Mouse (Mus musculus): ENCODE data around the gene Eif3l.

DNA sequence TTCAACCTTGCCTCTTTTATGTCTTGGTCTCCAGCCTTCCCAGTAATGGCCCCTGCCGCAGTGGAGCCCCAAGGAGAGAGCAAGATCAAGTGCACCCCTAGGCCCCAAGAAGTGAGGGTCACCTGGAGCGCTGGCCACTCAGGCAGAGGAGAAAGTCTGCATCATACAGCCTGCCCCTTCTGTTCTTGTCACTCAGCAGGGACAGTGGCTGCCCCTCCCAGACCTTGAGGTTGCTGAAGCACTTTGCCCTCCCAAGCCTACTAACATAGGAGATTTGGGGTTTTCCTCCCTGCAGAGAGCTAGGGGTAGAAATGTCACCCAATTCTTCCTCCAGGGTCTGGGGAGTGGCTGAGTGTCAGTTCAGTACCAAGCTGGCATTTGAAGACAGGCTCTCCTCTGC is 22.6 kb upstream of the Eif3l start:
- TF ChIP-seq EP300 (IDR thresholded peaks at IDR 0.05; ENCODE audit: low read depth in 1 of 2, low read length in 2 of 2) (no peak), CTCF (IDR thresholded peaks at IDR 0.05 in 2 of 3, conservative IDR thresholded peaks at IDR 0.05 in 1 of 3; ENCODE audit: control insufficient read depth in 1 of 3, insufficient read depth in 1 of 3, low read depth in 2 of 3, low read length in 3 of 3, poor library complexity in 1 of 3, severe bottlenecking in 1 of 3) (no peak), ZMIZ1 (IDR thresholded peaks at IDR 0.05; ENCODE audit: low read depth, low read length) (no peak), POLR2A (IDR thresholded peaks at IDR 0.05; ENCODE audit: control insufficient read depth in 1 of 2, insufficient read depth in 1 of 2, low read depth in 1 of 2, low read length in 2 of 2, poor library complexity in 1 of 2) (no peak), UBTF (IDR thresholded peaks at IDR 0.05; ENCODE audit: borderline replicate concordance, insufficient read depth, low read depth, low read length) (no peak), TAL1 (IDR thresholded peaks at IDR 0.05; ENCODE audit: low read length) (no peak), HCFC1 (IDR thresholded peaks at IDR 0.05; ENCODE audit: low read depth, low read length) (no peak), MYC (IDR thresholded peaks at IDR 0.05; ENCODE audit: low read depth, low read length) (no peak), GATA1 (IDR thresholded peaks at IDR 0.05; ENCODE audit: low read depth, low read length) (no peak)
